Mouse (Mus musculus) lung, embryonic 15.5 days (tissue): ENCODE measurements around the gene Serinc1. TPM values are rescaled to one million over a fixed set of nuclear protein-coding genes. Genes with fewer than 3 reads are reported as not detected.

Experiments used
- ATAC-seq: fragments of 200-750 bp; cut with Nextera tagmentation; 2 replicates; pipeline ENCODE4 v1.8.0; 2017; ENCODE audit warnings: moderate number of reproducible peaks, borderline replicate concordance; ENCODE audit not compliant: low FRiP score, low TSS enrichment; ENCODE audit errors: extremely low read depth
- H3K27ac ChIP-seq: fragments of 300-500 bp; sonication (generic); 2 replicates; pipeline ENCODE4 v1.5.1; 2015; ENCODE audit warnings: moderate library complexity, mild to moderate bottlenecking, inconsistent platforms
- H3K27me3 ChIP-seq: fragments of 300-500 bp; sonication (generic); 2 replicates; pipeline ENCODE4 v1.6.1; 2015; ENCODE audit warnings: inconsistent platforms
- H3K36me3 ChIP-seq: fragments of 300-500 bp; sonication (generic); 2 replicates; pipeline ENCODE4 v1.6.1; 2015; ENCODE audit warnings: inconsistent platforms
- H3K4me1 ChIP-seq: fragments of 300-500 bp; sonication (generic); 2 replicates; pipeline ENCODE4 v1.6.1; 2015; ENCODE audit warnings: inconsistent platforms
- H3K4me2 ChIP-seq: fragments of 300-500 bp; sonication (generic); 2 replicates; pipeline ENCODE4 v1.6.1; 2015; ENCODE audit warnings: inconsistent platforms, mild to moderate bottlenecking, moderate library complexity
- H3K4me3 ChIP-seq: fragments of 300-500 bp; sonication (generic); 2 replicates; pipeline ENCODE4 v1.5.1; 2015; ENCODE audit warnings: mild to moderate bottlenecking, inconsistent platforms
- H3K9ac ChIP-seq: fragments of 300-500 bp; sonication (generic); 2 replicates; pipeline ENCODE4 v1.6.1; 2015; ENCODE audit warnings: inconsistent platforms
- H3K9me3 ChIP-seq: fragments of 300-500 bp; sonication (generic); 2 replicates; pipeline ENCODE4 v1.6.1; 2016; ENCODE audit warnings: inconsistent platforms
- WGBS: fragments of 180-500 bp; shearing (Covaris S2); methylation state at CpG from one replicate; pipeline ENCODE4 v1.1.7; 2015; 5-methylcytosine and 5-hydroxymethylcytosine counted together
- polyA plus RNA-seq: library from polyadenylated mRNA; unstranded; fragments of >200 nt; fragmentation: Nextera tagmentation; extraction: Ambion mirVana; gene quantifications from 2 replicates; pipeline ENCODE4 v1.2.1, GENCODE M21; 2015

Serinc1 gene
- polyA plus RNA-seq, 1 experiment from 2014 or later, result 132 TPM

DNA sequence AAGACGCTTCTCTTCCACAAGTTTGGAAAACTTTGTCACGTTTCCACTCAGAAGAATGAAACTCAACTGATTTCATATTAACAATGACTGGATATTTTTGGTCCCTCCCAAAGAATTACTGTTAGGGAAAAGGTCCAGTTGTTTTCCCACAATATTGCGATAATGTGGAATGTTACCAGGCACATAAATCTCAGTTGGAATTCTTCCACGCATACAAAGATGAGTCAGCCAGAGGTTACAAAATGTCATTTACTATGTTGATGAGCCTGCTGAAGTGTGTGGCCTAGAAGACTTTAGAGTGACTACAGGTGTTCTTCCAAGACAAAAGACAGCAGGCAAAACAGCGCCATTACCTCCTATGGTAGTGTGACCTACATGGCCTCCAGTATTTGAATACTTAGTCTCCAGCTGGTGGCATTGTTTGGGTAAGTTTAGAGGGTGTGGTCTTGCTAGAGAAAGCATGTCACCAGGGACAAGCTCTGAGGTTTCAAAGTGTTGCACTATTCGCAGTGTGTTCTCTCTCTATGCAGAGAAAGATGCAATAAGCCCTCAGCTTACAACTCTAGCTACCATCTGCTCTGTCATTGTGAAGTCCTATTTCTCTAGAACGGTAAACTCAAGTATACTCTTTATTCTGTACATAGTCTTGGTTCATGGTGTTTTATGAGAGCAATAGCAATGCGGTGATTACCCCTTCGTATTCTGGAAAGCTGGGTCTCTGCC lies 55.0 kb downstream of the Serinc1 start:
- Histone ChIP-seq H3K4me2 (no peak overlapping the region), H3K4me1 (no peaks in the 10 kb centered on the region), H3K4me3 (no peak overlapping the region), H3K9ac (no peak overlapping the region), H3K36me3 (no peaks in the 10 kb centered on the region), H3K27me3 (no peaks in the 10 kb centered on the region), H3K9me3 (no peaks in the 10 kb centered on the region), H3K27ac (no peak overlapping the region)
- ATAC-seq, result no peak
- WGBS, result 71% methylated on average over 9 of the region's 9 CpGs

Other genes with a start within 250 kb of the Serinc1 start
- 23.5 TPM in 2 replicates for gene Hsf2, start 46.1 kb downstream of the Serinc1 start, polyA plus RNA-seq
- gene Pkib, start 99.5 kb upstream of the Serinc1 start, polyA plus RNA-seq, result 1.4 and 2.0 TPM in 2 replicates